Mouse (Mus musculus) lung, postnatal 14 days (tissue): ENCODE measurements around the gene Frrs1l.
A peak's percentile ranks its signal among the peaks of the same experiment; 100 is the strongest.

Source experiments
- DNase-seq: peaks from one replicate; pipeline ENCODE4 v3.0.0; 2021

Frrs1l gene

DNA sequence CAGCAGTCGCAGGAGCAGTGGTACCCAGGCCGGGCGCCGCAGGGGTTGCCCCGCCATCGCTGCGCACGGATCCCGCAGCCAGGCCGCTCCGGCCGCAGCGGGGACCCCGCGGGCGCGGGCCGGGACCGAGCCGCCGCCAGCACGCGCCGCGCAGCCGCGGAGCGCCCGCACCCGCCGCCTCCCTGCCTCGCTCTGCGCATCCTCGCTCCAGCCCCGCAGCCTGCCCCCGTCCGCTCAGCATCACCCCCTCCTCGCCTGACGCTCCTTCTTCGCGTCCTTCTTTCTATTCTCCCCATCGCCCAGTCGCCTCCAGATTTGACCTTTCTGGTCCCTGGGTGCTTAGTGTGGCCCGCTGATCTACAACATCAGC lies at the start of gene Frrs1l:
Frrs1l (minus strand) TSS at position 177 of the 370 bp plus-strand sequence.
- no peak for DNase-seq

- no peak for DNase-seq
These were observed 49.2 kb upstream of the Frrs1l start for GRCm38 (mm10) chr4:57039127-57040031.

DNA sequence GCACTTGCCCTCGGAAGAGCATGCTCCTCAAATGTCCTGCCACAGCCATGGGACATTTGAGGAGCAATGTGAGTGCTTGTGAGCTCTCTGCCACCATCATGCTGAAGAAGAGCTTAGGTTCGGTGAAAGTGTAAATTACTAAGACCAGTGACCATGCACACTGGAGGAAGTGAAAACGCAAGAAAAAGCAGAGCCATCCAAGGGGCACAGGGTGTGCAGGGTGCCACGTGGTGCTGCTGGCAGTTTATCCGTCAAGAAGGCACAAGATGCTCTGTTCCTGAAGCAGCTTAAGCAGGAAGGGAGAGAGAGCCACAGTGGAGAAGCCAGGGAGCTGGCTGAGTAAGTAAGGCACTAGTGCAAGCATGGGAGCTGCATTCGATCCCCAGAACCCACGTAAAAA lies 47.4 kb upstream of the Frrs1l start:
- DNase-seq = no peak

DNA sequence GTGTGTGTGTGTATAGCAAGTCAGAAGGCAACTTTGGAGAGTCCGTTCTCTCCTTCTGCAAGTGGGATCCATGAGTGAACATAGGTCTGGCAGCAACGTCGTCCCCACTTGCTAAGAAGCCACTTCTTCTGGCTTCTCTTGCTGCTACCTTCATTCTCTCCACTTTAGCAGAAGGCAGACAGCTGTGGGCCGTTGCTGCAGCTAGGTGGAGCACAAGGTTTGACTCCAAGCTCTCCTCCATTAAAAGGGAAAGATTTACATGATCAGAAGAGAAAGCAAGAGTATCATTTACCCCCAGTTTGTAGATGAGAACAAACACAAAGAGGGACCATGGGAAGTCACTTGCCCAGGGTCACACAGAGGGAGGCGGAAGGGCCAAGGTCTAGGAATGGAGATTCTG lies 44.0 kb upstream of the Frrs1l start:
- no peak for DNase-seq

DNA sequence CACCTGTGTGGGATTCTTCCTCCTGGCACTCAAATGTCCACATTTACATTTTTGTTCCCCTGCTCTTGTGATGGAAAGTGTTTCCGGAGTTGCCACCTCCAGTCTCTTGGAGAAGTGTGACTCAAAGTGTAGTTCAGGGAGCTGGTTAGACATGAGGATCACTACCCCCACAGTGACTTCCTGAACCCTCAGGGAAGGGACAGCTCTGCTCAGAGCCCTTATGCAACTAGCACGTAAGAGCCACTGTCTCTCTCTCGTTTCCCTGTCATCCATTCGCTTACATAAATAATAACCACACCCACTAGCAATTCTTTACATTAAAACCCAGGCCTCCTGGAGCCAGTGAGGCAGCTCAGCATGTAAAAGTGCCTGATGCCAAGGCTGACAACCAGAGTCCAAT lies 41.2 kb upstream of the Frrs1l start:
- DNase-seq = no peak

DNA sequence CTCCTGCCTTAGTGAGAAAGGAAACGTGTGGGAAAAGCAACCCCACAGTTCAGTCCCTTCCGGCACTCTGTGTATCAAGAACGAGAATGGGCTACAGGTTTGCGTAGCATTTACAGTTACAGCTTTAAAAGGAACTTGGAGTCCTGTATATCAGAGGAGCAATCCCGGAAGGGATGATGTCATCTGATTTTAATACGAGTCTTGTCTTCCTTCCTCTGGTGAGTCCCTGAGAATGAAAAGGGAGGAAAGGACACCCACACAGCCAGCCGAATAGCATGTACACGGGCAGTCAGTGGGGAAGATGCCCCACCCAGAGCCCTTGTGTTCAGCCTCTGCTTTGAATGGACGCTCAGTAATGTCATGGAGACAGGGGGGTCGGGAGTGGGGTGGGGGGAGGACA lies 37.8 kb upstream of the Frrs1l start:
- DNase-seq = no peak

DNA sequence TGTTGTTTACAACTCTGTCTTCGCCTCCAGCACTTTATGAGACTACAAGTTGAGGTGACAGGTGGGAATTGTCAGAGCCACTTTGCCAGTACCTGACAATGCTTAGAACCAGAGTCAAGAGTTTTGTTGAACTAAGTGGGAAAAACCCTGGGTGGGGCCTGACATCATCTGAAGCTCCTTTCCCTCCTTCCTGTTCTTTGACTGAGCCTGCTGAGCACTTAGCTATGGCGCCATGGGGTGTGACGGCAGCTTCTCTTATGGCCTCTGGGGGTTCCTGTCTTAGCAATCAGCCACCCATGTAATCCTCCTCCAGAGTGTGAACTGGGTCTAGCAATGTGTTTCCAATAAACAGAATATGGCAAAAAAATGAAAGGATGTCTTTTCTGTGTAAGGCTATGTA lies 33.3 kb upstream of the Frrs1l start:
- no peak for DNase-seq

DNA sequence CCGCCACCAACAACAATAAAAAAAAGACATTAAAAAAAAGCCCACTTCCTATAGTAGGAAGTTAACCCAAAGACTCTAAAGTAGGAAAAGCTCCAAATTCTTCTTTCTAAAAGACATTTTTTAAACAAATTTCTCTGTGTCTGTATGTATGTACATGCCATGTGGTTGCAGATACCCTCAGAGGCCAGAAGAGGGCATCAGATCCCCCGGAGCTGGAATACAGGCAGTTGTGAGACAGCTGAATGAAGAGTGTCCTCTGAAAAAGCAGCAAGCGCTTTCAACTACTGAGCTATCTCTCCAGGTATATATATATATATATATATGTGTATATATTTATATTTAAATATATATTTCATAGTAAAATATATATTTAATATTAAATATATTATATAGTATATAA lies 31.1 kb upstream of the Frrs1l start:
- no peak for DNase-seq

GRCm38 (mm10) chr4:57017229-57017628 lies 27.0 kb upstream of the Frrs1l start:
- DNase-seq = peak; percentile 85

- DNase-seq = no peak
These were observed 26.4 kb upstream of the Frrs1l start for GRCm38 (mm10) chr4:57016366-57017171.

- no peak for DNase-seq
These were observed 24.8 kb upstream of the Frrs1l start for GRCm38 (mm10) chr4:57015032-57015431.

DNA sequence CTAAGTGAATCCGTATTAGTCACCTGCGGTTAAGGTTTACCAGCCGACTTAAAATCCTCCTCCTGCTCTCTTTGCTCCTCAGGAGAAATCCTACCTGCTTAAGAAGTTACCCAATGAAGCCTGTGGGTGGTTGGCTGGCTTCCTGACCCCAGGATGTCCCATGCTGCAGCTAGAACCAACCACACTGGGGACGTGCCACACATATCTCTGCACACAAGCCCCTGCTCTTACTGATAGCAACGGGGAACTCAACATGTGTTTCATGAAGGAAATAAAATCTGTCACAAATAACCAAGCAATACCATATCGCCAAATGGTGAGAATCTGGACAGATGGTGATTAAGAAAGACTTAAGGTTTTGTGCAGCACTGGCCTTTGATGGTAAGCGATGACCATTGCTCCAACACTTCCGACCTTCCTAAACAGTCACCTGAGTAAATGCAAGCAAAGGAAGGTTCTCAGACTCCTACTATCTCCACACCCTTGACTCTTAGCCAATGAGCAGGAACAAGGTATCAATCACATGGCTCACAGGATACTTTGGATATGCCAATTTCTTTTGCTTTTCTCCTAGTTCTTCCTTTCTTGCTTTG lies 21.4 kb upstream of the Frrs1l start:
- no peak for DNase-seq

DNA sequence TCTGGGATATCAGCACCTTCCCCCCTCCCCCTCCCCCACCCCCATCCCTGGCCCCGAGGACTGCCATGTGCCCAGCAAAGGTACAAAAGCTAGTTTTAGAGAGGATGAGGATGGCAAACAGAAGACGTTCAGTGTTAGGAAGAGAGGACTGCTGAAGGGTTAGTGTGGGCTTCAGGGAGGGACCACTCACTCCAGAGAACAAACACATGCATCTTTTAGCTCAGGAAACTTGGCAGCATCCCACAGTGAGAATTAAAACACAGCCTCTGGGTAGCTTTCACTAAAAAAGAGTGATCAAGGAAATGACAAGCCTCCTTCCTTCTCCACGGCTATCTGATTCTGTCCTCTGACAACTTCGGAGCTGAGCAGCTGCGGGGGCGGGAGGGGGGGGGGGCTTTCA lies 20.7 kb upstream of the Frrs1l start:
- DNase-seq = no peak

DNA sequence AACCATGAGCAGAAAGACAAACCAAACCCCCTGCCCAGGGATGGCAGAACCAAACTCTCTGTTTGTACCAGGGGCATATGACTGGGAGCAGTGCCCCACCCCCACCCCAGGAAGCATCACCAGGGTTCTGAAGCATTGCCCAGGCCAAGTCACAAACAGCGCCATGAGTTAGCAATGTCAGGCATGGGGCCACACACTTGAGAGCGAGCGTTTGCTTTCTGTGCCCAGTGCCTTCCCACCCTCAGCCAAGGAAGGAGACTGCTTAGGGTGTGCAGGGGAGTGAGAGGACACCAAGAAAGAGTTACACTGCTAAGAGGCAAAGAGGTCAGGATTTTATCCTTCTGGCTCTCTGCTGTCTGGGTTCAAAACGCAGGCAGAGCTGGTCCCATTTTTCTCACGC lies 20.2 kb upstream of the Frrs1l start:
- no peak for DNase-seq

- no peak for DNase-seq
These were observed 17.5 kb upstream of the Frrs1l start for GRCm38 (mm10) chr4:57007717-57008116.

DNA sequence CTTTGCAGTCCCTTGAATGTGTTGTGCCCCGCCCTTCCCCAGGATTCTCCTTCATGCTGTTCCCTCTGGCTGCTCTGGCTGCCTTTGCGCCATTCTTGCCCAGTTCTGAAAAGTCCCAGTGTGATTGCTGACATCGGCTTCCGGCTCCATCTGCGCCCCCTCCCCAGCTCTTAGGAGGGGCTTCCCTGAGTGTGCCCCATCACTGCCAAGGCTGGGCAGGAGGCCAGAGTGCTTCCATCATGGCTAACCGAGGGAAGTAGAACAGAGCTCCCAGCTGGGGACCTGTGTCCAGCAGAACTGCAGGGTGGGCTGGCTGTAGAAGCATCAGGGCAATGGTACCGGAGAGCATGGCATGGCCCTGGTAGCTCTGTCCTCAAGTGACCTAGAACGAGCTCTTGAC lies 14.8 kb upstream of the Frrs1l start:
- DNase-seq = no peak

GRCm38 (mm10) chr4:57003886-57004285 lies 13.7 kb upstream of the Frrs1l start:
- DNase-seq = no peak

- no peak for DNase-seq
These were observed 12.6 kb upstream of the Frrs1l start for GRCm38 (mm10) chr4:57002751-57003150.

GRCm38 (mm10) chr4:57001437-57001836 lies 11.2 kb upstream of the Frrs1l start:
- DNase-seq = no peak

DNA sequence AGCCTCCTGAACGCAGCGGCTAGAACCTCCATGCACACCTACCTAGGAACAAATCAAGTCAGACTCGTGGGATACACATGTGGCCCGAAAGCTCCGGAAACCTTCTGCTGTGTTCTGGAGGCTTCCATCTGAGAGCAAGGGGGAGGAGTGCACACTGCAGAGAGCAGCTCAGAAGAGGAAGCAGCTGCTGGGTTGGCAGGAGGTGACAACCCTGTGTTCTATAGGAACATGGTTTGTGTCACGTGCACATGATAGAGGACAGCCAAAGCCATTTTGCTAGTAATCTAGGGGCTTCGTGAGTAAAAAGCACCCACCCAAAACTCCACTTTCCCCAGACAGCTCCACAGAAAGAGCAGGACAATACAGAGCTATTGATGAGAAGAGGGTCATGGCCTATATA lies 3.1 kb upstream of the Frrs1l start:
- DNase-seq = no peak

- no peak for DNase-seq
These were observed 1.8 kb upstream of the Frrs1l start for GRCm38 (mm10) chr4:56991951-56992350.

GRCm38 (mm10) chr4:56989431-56990214 lies 568 bp downstream of the Frrs1l start:
- no peak for DNase-seq
